Mouse (Mus musculus) heart, embryonic 12.5 days (tissue): Measurements from ENCODE around the gene Tcf7l2. TPM values are rescaled to one million over a fixed set of nuclear protein-coding genes. Genes with fewer than 3 reads are reported as not detected.
A peak's percentile ranks its signal among the peaks of the same experiment; 100 is the strongest.

ENCODE experiments used
- ATAC-seq: fragments of 200-750 bp; cut with Nextera tagmentation; 2 replicates; pipeline ENCODE4 v1.8.0; 2017; ENCODE audit warnings: moderate TSS enrichment, moderate library complexity; ENCODE audit not compliant: insufficient number of reproducible peaks, low FRiP score
- H3K27ac ChIP-seq: fragments of 300-500 bp; sonication (generic); 2 replicates; pipeline ENCODE4 v1.5.1; 2016; ENCODE audit warnings: mild to moderate bottlenecking, moderate library complexity; ENCODE audit not compliant: poor library complexity, severe bottlenecking
- H3K27me3 ChIP-seq: fragments of 300-500 bp; sonication (generic); replicated peaks from 2 replicates; pipeline ENCODE4 v1.6.1; 2016; ENCODE audit warnings: mild to moderate bottlenecking, moderate library complexity
- H3K36me3 ChIP-seq: fragments of 300-500 bp; sonication (generic); 2 replicates; pipeline ENCODE4 v1.6.1; 2016; ENCODE audit warnings: mild to moderate bottlenecking, moderate library complexity
- H3K4me1 ChIP-seq: fragments of 300-500 bp; sonication (generic); replicated peaks from 2 replicates; pipeline ENCODE4 v1.6.1; 2016; ENCODE audit warnings: mild to moderate bottlenecking
- H3K4me2 ChIP-seq: fragments of 300-500 bp; sonication (generic); 2 replicates; pipeline ENCODE4 v1.6.1; 2016; ENCODE audit warnings: mild to moderate bottlenecking, moderate library complexity
- H3K4me3 ChIP-seq: fragments of 300-500 bp; sonication (generic); 2 replicates; pipeline ENCODE4 v1.5.1; 2016; ENCODE audit warnings: mild to moderate bottlenecking
- H3K9ac ChIP-seq: fragments of 300-500 bp; sonication (generic); 2 replicates; pipeline ENCODE4 v1.6.1; 2016; ENCODE audit warnings: mild to moderate bottlenecking, moderate library complexity
- H3K9me3 ChIP-seq: fragments of 300-500 bp; sonication (generic); replicated peaks from 2 replicates; pipeline ENCODE4 v1.6.1; 2016; ENCODE audit warnings: mild to moderate bottlenecking, moderate library complexity
- WGBS: fragments of 180-500 bp; shearing (Covaris S2); methylation state at CpG from one replicate; pipeline ENCODE4 v1.1.7; 2016; 5-methylcytosine and 5-hydroxymethylcytosine counted together
- polyA plus RNA-seq: library from polyadenylated mRNA; unstranded; fragments of >200 nt; fragmentation: Nextera tagmentation; extraction: Ambion mirVana; gene quantifications from 2 replicates; pipeline ENCODE4 v1.2.1, GENCODE M21; 2016

The Tcf7l2 gene
- polyA plus RNA-seq, 1 experiment from 2014 or later = 59.7 TPM

DNA sequence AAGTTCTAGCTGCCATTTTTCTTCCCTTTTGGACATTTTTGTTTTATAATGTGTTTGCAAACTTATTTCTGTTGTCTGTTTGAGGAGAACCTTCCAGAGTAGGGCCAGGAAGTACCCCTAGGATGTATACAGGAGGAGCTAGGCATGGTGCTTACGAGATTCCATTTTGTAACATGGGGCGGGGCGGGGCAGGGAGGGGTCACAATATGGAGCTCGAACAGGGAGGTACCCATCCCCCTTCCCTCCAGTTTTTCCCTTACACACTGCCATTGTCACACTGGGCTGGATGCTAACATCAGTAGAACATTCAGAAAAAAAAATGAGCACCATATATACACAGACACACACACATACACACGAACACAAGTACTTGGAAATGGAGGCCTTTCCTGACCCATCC lies 187.1 kb downstream of the Tcf7l2 start:
- peaks cover 5% of the 10 kb centered on the region; the same call in 1 of the 2 replicates for H3K4me1 ChIP-seq
- no peak overlapping the region for H3K27ac ChIP-seq
- H3K4me2 ChIP-seq = no peak overlapping the region
- no peak overlapping the region for H3K4me3 ChIP-seq
- H3K9ac ChIP-seq = no peak overlapping the region
- ATAC-seq = no peak
- peaks cover 31% of the 10 kb centered on the region for H3K36me3 ChIP-seq
- no peaks in the 10 kb centered on the region for H3K27me3 ChIP-seq
- no peaks in the 10 kb centered on the region for H3K9me3 ChIP-seq
- 89% methylated on average over 5 of the region's 5 CpGs for WGBS

DNA sequence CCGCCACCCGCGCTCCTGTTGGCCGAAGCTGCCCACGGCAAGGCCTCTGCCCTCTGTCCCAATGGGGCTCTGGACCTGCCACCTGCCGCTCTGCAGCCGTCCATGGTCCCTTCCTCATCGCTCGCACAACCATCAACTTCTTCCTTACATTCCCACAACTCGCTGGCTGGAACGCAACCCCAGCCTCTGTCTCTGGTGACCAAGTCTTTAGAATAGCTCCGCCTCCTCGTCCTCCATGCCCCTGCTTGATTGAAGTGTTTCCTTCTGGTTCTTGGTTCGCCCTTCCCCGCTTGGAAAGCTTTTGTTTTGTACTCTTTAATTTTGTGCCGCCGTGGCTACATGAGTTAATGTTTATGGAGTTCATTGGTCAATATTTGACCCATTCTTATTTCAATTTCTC lies 190.0 kb downstream of the Tcf7l2 start:
- Histone ChIP-seq H3K4me3 (no peak overlapping the region), H3K27ac (no peak overlapping the region), H3K4me2 (no peak overlapping the region), H3K4me1 (peaks cover 12% of the 10 kb centered on the region), H3K9ac (no peak overlapping the region), H3K27me3 (no peaks in the 10 kb centered on the region), H3K36me3 (peaks cover 22% of the 10 kb centered on the region), H3K9me3 (no peaks in the 10 kb centered on the region)
- ATAC-seq = no peak
- WGBS = 93% methylated on average over 17 of the region's 17 CpGs

DNA sequence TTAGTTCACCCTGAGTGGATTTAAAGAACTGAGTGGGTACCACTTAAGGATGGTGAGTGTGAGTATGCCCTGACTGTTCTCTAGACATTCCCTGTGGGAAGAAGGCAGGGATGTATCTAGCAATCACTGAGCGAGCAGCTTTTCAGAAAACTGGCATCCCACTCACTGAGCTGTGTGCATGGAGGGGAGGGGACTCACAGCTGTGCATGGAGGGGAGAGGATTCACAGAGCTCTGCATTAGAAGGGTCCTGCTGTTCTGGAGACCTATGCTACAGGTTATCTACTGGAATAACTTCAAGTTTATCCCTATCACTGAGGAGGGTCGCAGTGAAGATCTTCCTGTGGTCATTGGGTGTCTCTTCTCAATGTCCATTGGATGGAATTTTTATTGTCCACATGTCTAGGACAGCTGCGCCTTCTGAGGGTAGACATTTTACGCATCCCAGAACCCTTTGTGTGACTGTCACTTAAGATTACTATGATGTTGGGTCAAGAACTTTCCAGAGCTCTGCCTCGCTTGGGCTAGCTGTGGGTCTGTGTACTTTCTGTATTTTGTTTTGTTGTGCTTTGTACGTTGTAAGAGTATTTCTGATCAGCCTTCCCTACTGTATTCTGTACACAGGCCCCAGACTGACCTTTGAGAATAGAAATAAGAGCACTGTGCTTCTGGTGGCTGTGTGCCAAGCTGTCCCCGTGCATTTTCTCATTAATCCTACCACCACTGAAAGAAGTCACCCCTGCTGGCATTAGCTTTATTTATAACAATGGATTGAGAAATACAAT lies 192.5 kb downstream of the Tcf7l2 start:
- no peaks in the 10 kb centered on the region for H3K9me3 ChIP-seq
- peaks cover 12% of the 10 kb centered on the region for H3K36me3 ChIP-seq
- H3K27ac ChIP-seq = no peak overlapping the region
- H3K9ac ChIP-seq = no peak overlapping the region
- 67% methylated on average over 7 of the region's 7 CpGs for WGBS
- ATAC-seq = no peak
- H3K4me3 ChIP-seq = no peak overlapping the region
- no peaks in the 10 kb centered on the region for H3K27me3 ChIP-seq
- peaks cover 12% of the 10 kb centered on the region for H3K4me1 ChIP-seq
- no peak overlapping the region for H3K4me2 ChIP-seq

DNA sequence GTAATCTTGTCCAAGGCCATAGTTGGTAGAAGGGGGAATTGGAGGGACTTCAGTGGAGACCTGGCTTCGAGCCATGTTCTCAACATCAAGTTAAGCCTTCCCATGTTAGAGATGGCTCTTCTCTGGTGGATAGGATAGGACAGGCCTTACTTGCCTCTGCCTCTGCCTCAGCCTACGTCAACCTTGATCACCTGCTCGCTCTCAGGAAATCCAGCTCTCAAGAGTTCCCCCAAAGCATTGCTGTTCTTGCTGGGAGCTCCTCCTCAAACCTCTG lies 193.0 kb downstream of the Tcf7l2 start:
- no peaks in the 10 kb centered on the region for H3K27me3 ChIP-seq
- no peak overlapping the region for H3K4me3 ChIP-seq
- no peak for ATAC-seq
- 90% methylated on average over 3 of the region's 3 CpGs for WGBS
- no peak overlapping the region for H3K27ac ChIP-seq
- H3K36me3 ChIP-seq = peaks cover 11% of the 10 kb centered on the region
- peaks cover 17% of the 10 kb centered on the region for H3K4me1 ChIP-seq
- H3K9me3 ChIP-seq = no peaks in the 10 kb centered on the region
- no peak overlapping the region for H3K9ac ChIP-seq
- H3K4me2 ChIP-seq = no peak overlapping the region

DNA sequence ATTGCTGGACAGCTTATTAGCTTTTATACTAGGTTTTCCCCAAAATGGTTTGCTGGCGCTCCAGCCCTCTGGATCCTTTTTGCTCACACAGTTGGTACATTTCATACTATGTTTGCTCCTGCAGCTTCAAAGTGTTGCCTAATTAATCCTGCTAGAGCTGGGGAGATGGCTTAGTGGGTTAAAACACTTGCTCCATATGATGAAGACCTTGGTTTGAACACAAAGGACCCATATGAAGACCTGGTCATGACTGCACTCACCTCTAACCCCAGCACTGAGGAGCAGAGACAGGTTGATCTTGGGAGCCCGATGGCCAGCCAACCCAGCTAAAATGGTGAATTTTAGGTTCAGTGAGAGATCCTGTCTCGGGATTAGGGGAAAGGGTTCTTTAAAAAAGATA lies 195.4 kb downstream of the Tcf7l2 start:
- 94% methylated on average over 3 of the region's 3 CpGs for whole genome bisulfite sequencing
- H3K9me3 ChIP-seq = no peaks in the 10 kb centered on the region
- H3K9ac ChIP-seq = no peak overlapping the region
- no peaks in the 10 kb centered on the region for H3K36me3 ChIP-seq
- no peaks in the 10 kb centered on the region for H3K27me3 ChIP-seq
- no peak overlapping the region for H3K27ac ChIP-seq
- no peak overlapping the region for H3K4me3 ChIP-seq
- H3K4me2 ChIP-seq = no peak overlapping the region
- H3K4me1 ChIP-seq = peaks cover 35% of the 10 kb centered on the region
- ATAC-seq = no peak

DNA sequence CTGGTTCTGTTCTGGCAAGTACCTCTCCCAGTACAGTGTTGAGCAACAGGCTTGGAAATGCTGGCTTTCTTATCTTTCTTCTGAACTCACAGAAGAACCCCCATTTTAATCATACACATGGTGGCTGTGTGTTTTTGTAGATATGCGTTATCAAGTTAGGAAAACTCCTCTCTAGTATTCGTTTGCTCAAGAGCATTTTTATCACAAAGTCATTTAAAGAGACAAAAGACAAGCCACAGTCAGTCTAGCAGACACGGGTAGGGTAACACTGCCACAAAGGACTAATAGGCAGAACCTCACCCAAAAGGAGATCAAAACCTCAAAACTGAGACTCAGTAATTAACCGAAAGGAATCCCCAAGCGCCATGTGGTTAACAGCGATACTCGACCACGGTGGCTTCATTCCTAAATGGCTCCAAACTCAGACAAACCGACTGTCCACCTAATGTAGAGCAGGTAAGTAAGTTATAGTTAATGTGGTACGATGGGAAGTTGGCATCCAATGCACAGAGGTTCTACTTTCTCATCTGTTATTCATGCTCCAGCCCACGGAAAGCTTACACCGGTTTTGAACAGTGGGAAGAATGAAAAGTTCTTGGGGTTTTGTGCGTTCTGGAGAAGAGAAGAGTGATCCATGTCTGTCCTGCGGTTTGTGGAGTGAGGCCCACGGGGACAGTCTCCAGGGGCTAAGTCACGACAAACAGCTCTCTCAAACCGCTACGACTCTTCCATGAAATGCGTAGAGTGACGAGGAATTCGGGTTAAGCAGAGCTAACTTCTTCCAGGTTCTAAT lies 196.8 kb downstream of the Tcf7l2 start:
- Histone ChIP-seq H3K27ac (no peak overlapping the region), H3K9ac (no peak overlapping the region), H3K4me2 (no peak overlapping the region), H3K4me1 (peaks cover 35% of the 10 kb centered on the region), H3K9me3 (no peaks in the 10 kb centered on the region), H3K4me3 (no peak overlapping the region), H3K27me3 (no peaks in the 10 kb centered on the region), H3K36me3 (no peaks in the 10 kb centered on the region)
- WGBS = 73% methylated on average over 21 of the region's 21 CpGs
- ATAC-seq = peak; percentile 51; the same call in 1 of the 2 replicates

DNA sequence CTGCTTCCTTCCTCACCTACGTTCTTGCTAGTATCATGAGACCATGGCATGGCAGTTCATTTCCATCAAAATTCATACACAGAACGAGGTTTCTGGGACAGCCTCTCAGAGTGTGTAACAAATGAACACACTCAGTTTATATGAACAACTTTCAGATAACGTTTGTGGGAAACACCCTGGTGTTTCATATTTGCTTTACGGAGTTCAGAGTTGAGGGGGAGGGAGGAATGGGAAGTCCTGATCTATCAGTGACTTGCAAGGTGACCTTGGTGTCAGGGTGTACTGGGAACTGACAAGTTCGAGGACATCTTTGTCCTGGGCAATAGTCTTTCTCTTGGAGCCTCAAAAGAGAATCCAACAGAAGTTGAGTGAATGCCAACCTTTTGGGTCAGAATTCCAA lies 197.5 kb downstream of the Tcf7l2 start:
- Histone ChIP-seq H3K27me3 (no peaks in the 10 kb centered on the region), H3K9me3 (no peaks in the 10 kb centered on the region), H3K36me3 (no peaks in the 10 kb centered on the region), H3K27ac (no peak overlapping the region), H3K4me2 (no peak overlapping the region), H3K9ac (no peak overlapping the region), H3K4me3 (no peak overlapping the region), H3K4me1 (peaks cover 33% of the 10 kb centered on the region)
- ATAC-seq = no peak
- 79% methylated on average over 5 of the region's 5 CpGs for WGBS

DNA sequence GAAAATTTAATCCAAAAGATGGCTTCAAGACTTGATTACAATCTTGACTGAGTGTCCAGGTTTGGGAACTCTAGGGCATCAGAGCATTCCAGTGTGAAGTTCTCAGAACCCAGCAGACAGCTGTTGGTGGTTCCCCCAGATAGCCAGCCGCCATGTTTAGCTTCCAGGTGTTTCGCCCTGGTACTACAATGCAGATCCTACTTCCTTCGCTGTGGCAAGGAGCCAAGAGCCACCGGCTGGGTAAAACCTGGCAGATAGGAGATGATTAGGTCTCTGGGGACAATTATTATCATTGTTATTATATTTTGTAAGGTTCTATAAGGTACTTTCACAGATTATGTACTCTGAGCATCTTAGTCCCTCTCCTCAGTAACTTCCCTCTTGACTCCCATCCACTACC lies 198.1 kb downstream of the Tcf7l2 start:
- peaks cover 27% of the 10 kb centered on the region for H3K4me1 ChIP-seq
- no peaks in the 10 kb centered on the region for H3K9me3 ChIP-seq
- no peak overlapping the region for H3K9ac ChIP-seq
- 91% methylated on average over 4 of the region's 4 CpGs for WGBS
- no peaks in the 10 kb centered on the region for H3K27me3 ChIP-seq
- no peak overlapping the region for H3K4me3 ChIP-seq
- no peak for ATAC-seq
- no peaks in the 10 kb centered on the region for H3K36me3 ChIP-seq
- no peak overlapping the region for H3K27ac ChIP-seq
- H3K4me2 ChIP-seq = no peak overlapping the region

DNA sequence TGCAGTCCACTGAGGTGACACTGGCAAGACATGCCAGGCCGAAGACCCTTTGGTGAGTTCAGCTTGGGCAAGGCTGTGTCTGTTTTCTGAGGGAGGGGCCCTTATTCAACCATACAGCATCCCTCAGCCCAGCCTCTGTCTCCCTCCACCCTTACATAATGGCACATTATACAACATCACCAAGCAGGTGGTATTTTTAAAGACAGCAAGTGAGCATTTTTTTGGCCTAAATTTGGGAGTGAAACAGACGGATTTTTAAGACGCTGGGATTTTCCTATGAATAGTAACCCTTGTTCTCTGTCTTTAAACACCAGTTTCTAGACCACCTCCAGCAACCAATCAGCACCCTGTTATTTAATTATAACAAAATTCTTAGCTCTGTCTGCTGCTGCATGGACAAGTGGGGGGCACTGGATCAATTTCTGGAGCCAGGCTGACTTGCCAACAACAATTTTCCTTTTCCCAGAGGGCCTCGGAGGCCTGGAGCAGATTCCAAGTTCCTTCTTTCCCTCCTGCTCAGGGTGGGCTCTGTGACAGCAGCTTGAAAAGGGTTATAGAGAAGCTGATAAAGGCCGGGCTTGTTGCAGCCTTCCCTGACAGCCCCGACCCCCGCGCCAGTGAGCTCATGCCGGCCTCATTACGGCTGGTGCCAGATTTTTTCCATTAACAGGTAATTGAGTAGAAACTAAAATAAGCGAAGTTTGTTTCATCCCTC lies 199.1 kb downstream of the Tcf7l2 start:
- Histone ChIP-seq H3K4me1 (peaks cover 23% of the 10 kb centered on the region), H3K9ac (no peak overlapping the region), H3K27me3 (no peaks in the 10 kb centered on the region), H3K27ac (peak overlapping the region; percentile 67), H3K9me3 (no peaks in the 10 kb centered on the region), H3K4me3 (no peak overlapping the region), H3K36me3 (no peaks in the 10 kb centered on the region), H3K4me2 (peak overlapping the region; percentile 47)
- ATAC-seq = no peak
- WGBS = 25% methylated on average over 11 of the region's 11 CpGs

DNA sequence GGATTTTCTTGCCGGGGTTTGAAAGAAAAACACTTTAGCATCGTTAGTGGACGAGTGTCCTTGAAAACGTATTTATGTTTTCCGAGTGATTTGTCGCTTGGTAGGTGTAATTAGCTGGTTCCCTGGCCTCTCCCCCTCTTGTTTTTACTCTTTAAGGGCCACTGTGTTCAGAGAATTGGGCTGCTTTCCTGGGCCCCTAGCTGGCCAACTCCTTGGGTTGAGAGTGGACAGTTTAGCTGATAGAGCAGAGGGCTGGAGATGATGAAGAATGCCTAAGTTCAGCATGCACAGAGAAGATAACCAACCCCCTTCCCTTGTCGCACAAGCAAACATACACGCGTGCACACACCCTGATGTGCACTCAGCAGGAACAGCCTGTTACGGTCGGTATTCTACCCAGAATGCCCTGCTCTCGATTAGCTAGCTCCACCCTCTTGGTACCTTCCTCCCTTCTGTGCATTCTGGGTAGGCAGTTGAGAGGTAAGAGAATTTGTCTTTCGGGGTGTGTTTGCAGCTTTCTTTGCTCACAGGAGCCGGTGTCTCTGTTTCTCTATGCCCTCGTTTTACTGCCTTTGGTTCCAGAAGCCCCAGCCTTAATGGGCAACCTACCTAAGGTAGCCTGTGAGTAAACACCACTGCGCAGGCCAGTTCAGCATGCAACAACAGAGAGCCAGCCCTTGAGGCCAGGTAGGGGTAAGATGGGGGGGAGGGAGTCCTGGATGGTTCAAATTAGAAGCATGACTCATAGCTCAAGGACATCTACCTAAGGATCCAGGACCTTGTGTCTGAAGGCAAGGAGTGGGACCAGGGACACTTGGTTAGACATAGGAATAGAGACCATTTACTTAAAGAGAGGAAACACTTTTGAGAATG lies 199.9 kb downstream of the Tcf7l2 start:
- no peaks in the 10 kb centered on the region for H3K36me3 ChIP-seq
- H3K27me3 ChIP-seq = no peaks in the 10 kb centered on the region
- H3K9ac ChIP-seq = no peak overlapping the region
- peak; percentile 93 for ATAC-seq
- no peak overlapping the region for H3K4me3 ChIP-seq
- 53% methylated on average over 16 of the region's 16 CpGs for WGBS
- peaks cover 23% of the 10 kb centered on the region for H3K4me1 ChIP-seq
- peak overlapping the region; percentile 47 for H3K4me2 ChIP-seq
- no peaks in the 10 kb centered on the region for H3K9me3 ChIP-seq
- peak overlapping the region; percentile 67 for H3K27ac ChIP-seq
